Mouse (Mus musculus): Measurements from ENCODE around the gene Serpina16.

GRCm38 (mm10) chr12:103643818-103644217 is 32.1 kb downstream of the Serpina16 start:
- no peak for TF ChIP-seq POLR2A (IDR thresholded peaks at IDR 0.05; ENCODE audit: insufficient read depth, low read length)
- TF ChIP-seq CTCF (IDR thresholded peaks at IDR 0.05; ENCODE audit: low read depth, low read length), result no peak
- TF ChIP-seq EP300 (IDR thresholded peaks at IDR 0.05; ENCODE audit: insufficient read depth, low read depth, low read length), result no peak

Data from ES-Bruce4 (cell line).